Mouse (Mus musculus) ES-Bruce4 (cell line): ENCODE data around the gene Wnt8b. TPM values are rescaled to one million over a fixed set of nuclear protein-coding genes. Genes with fewer than 3 reads are reported as not detected.
A peak's percentile ranks its signal among the peaks of the same experiment; 100 is the strongest.

Source experiments
- H3K27ac ChIP-seq: 2 replicates; pipeline ENCODE4 v1.5.1; 2012; ENCODE audit warnings: low read length, inconsistent platforms; ENCODE audit not compliant: insufficient read depth
- H3K27me3 ChIP-seq: 2 replicates; pipeline ENCODE4 v1.6.1; 2012; ENCODE audit warnings: mild to moderate bottlenecking, low read length, inconsistent platforms; ENCODE audit not compliant: control insufficient read depth, poor library complexity, insufficient read depth, severe bottlenecking
- H3K36me3 ChIP-seq: 2 replicates; pipeline ENCODE4 v1.6.1; 2012; ENCODE audit warnings: inconsistent platforms, mild to moderate bottlenecking, low read length, moderate library complexity; ENCODE audit not compliant: control insufficient read depth, poor library complexity, insufficient read depth, severe bottlenecking
- H3K4me1 ChIP-seq: one replicate; pipeline ENCODE4 v1.8.1; 2011; ENCODE audit warnings: low read length; ENCODE audit not compliant: control insufficient read depth, insufficient read depth
- H3K4me3 ChIP-seq: 2 replicates; pipeline ENCODE4 v1.5.1; 2011; ENCODE audit warnings: low read depth, mild to moderate bottlenecking, low read length
- H3K9ac ChIP-seq: 2 replicates; pipeline ENCODE4 v1.6.1; 2012; ENCODE audit warnings: low read depth, mild to moderate bottlenecking, inconsistent platforms; ENCODE audit not compliant: poor library complexity, severe bottlenecking
- H3K9me3 ChIP-seq: replicated peaks from 2 replicates; pipeline ENCODE4 v1.6.1; 2012; ENCODE audit warnings: mild to moderate bottlenecking, low read length, inconsistent platforms; ENCODE audit not compliant: control insufficient read depth, poor library complexity, insufficient read depth, severe bottlenecking
- CTCF ChIP-seq: IDR thresholded peaks from one replicate; pipeline ENCODE4 v1.8.1; 2011; ENCODE audit warnings: low read depth, low read length
- EP300 ChIP-seq: IDR thresholded peaks from 2 replicates; pipeline ENCODE4 v1.6.1; 2011; ENCODE audit warnings: low read depth, low read length; ENCODE audit not compliant: insufficient read depth
- POLR2A ChIP-seq: IDR thresholded peaks from one replicate; pipeline ENCODE4 v1.8.1; 2011; ENCODE audit warnings: low read length; ENCODE audit not compliant: insufficient read depth
- polyA plus RNA-seq: library from polyadenylated mRNA; stranded (reverse); fragments of >200 nt; gene quantifications from 2 replicates; pipeline ENCODE4 v1.2.4, GENCODE M21; 2011; ENCODE audit warnings: low read depth; ENCODE audit not compliant: missing spikeins, insufficient read depth, insufficient read length

Gene Wnt8b
- polyA plus RNA-seq, 1 experiment: not detected

GRCm38 (mm10) chr19:44513921-44514482 lies 20.7 kb downstream of the Wnt8b start:
- Histone ChIP-seq H3K4me3 (no peak overlapping the region), H3K9ac (no peak overlapping the region), H3K4me1 (peaks cover 3% of the 10 kb centered on the region), H3K36me3 (no peaks in the 10 kb centered on the region), H3K27ac (no peak overlapping the region), H3K27me3 (peaks cover 16% of the 10 kb centered on the region), H3K9me3 (peaks cover 6% of the 10 kb centered on the region; the same call in 1 of the 2 replicates)
- TF ChIP-seq CTCF (no peak), POLR2A (no peak), EP300 (no peak)

DNA sequence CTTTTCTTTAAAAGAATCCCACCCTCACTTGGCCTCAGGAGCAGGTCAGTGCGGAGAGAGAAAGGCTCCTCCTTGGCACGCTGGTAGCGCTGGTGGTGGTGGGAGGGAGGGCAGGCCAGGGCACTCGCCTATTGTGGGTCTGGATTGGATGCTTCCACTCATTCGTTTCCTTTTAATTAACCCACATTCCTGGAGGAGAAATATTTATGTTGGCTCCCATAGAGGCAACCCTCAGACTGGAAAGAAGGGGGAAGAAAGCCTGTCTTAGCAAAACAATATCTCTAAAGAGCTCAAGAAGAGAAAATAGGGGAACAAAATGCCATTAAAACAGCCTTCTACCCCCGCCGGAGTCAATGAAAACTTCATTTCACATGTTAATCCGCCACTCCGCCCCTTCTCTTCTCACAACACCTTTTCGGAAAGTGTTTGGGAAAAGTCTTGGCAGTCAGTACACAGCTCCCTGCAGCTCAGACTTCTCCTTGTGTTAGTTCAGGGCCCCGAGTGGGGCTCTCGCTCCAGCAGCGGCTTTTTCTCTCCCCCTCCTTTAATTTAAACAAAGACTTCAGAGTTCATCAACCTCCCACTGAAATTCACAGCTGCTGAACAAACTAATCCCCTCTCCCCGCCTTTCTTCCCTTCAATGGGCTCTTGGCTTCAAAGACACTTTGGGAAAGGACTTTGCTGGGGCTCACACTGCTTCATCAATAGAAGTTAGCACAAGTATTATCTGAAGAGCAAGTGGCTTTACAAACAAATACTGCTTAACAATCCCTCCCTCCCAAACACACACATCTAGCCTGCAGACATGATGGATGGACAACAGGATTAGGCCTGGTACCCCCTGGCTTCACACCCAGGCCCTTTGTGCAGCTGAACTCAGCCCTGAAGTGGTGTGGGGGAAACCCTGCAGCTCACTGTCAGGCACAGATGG lies 21.5 kb downstream of the Wnt8b start:
- Histone ChIP-seq H3K27ac (no peak overlapping the region), H3K4me1 (peaks cover 3% of the 10 kb centered on the region), H3K9me3 (peaks cover 6% of the 10 kb centered on the region; the same call in 1 of the 2 replicates), H3K4me3 (no peak overlapping the region), H3K27me3 (peaks cover 16% of the 10 kb centered on the region), H3K9ac (no peak overlapping the region), H3K36me3 (no peaks in the 10 kb centered on the region)
- no peak for TF ChIP-seq CTCF
- no peak for TF ChIP-seq POLR2A
- TF ChIP-seq EP300: no peak

DNA sequence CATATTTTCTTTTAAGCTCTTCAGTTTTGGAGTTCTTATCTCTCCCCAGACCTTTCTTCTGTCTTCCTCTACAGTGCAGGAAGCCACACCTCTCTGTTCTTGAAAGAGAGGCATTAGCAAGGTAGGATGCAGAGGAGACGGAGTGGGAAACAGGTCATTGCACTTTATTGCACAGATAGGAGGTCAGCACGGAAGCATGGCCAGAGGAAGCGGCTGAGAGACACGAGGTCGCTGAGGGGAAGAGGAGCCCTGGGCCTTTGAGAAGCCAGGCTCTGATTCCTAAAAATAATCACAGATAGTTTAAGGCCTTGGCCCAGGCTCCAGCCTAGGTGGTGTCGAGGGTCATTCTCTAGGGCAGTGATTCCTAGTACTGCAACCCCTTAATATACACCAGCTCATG lies 22.5 kb downstream of the Wnt8b start:
- peaks cover 6% of the 10 kb centered on the region; the same call in 1 of the 2 replicates for H3K9me3 ChIP-seq
- no peaks in the 10 kb centered on the region for H3K4me1 ChIP-seq
- H3K36me3 ChIP-seq: no peaks in the 10 kb centered on the region
- H3K27ac ChIP-seq: no peak overlapping the region
- no peak for TF ChIP-seq CTCF
- no peak for TF ChIP-seq POLR2A
- TF ChIP-seq EP300: no peak
- H3K27me3 ChIP-seq: peaks cover 16% of the 10 kb centered on the region
- no peak overlapping the region for H3K4me3 ChIP-seq
- H3K9ac ChIP-seq: no peak overlapping the region

- TF ChIP-seq POLR2A (no peak), EP300 (no peak), CTCF (peak; percentile 55)
- H3K9ac ChIP-seq: no peak overlapping the region
- H3K27ac ChIP-seq: no peak overlapping the region
- H3K4me3 ChIP-seq: no peak overlapping the region
- H3K9me3 ChIP-seq: peaks cover 4% of the 10 kb centered on the region; the same call in 1 of the 2 replicates
- 0 out of 2 replicates have a peak, but pooled peaks cover 4% of the 10 kb centered on the region for H3K27me3 ChIP-seq
- no peaks in the 10 kb centered on the region for H3K4me1 ChIP-seq
- no peaks in the 10 kb centered on the region for H3K36me3 ChIP-seq
Observed at GRCm38 (mm10) chr19:44517996-44518768, 24.9 kb downstream of the Wnt8b start.

DNA sequence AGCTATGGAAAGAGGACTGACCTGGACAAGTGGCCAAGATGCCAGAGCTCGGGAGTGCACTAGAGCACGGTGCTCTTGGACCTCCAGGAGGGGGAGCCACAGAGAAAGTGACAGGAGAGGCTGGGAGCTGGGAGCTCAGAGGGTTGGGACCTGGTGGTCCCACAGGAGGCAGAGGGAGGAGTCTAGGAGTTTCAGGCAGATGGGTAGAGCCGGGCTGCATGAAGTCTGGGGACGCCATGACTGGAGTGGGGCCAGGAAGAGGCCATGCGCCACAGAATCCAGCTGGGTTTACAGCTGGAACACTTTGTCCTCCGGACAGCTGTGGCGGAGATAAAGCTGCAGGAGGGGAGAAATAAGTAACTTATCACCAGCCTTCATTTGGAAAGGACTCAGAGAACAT lies 25.9 kb downstream of the Wnt8b start:
- Histone ChIP-seq H3K4me1 (no peaks in the 10 kb centered on the region), H3K9ac (no peak overlapping the region), H3K4me3 (no peak overlapping the region), H3K27ac (no peak overlapping the region), H3K36me3 (no peaks in the 10 kb centered on the region), H3K27me3 (no peaks in the 10 kb centered on the region), H3K9me3 (no peaks in the 10 kb centered on the region)
- no peak for TF ChIP-seq EP300
- TF ChIP-seq POLR2A: no peak
- TF ChIP-seq CTCF: peak; percentile 61
